Mouse (Mus musculus) hematopoietic multipotent progenitor cell, adult 10-12 weeks (in vitro differentiated cells): ENCODE measurements around the gene Tox4. TPM values are rescaled to one million over a fixed set of nuclear protein-coding genes. Genes with fewer than 3 reads are reported as not detected.

Experiments
- polyA plus RNA-seq: library from polyadenylated mRNA; stranded (reverse); fragments of >175 nt; gene quantifications from 2 replicates; pipeline ENCODE4 v1.2.3, GENCODE M21; 2012; ENCODE audit warnings: low replicate concordance

Tox4 gene
- polyA plus RNA-seq = 24.0 and 40.0 TPM in 2 replicates

DNA sequence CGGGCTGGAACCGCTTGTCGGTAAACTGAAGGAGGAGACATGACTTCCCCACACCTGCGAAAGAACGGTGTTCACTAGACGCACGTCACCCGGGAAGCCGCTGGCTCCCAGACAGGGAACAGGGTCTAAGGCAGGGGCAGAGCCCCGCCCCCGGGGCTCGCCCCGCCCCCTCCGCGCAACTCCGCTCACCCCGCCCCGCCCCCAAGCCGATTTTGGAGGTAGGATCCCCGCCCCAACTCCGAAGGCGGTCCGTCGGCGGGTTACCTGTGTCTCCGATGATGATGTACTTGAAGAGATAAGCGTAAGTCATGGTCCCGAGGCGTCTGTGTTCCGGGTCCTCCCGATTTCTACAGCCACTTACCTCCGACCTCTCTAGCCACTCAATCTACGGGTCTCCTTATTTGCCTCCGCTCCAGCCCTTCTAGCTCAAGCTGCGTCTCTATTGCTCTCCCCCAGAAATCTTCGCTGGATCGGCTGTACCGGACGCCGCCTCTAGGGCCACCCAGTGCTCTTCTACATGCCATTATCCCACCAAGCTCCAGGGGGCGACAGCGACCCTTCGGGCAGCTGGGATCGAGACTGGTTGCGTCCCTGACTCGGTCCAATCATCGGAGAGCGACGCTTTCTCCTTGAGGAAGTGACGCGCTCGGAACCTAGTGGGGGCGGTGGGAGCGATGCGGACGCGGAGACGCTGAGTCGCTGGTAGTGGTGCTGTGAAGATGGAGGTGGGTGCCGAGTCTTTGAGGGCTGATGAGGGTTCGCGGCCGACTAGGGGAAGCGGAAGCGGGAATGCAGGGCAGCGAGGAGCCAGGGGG is at the start of gene Tox4, which contains the start of gene Rab2b:
Gene Tox4, plus strand, starts transcription at position 215 of the 815 bp plus-strand sequence.
Gene Rab2b, minus strand, starts transcription at position 614 of the 815 bp plus-strand sequence.

DNA sequence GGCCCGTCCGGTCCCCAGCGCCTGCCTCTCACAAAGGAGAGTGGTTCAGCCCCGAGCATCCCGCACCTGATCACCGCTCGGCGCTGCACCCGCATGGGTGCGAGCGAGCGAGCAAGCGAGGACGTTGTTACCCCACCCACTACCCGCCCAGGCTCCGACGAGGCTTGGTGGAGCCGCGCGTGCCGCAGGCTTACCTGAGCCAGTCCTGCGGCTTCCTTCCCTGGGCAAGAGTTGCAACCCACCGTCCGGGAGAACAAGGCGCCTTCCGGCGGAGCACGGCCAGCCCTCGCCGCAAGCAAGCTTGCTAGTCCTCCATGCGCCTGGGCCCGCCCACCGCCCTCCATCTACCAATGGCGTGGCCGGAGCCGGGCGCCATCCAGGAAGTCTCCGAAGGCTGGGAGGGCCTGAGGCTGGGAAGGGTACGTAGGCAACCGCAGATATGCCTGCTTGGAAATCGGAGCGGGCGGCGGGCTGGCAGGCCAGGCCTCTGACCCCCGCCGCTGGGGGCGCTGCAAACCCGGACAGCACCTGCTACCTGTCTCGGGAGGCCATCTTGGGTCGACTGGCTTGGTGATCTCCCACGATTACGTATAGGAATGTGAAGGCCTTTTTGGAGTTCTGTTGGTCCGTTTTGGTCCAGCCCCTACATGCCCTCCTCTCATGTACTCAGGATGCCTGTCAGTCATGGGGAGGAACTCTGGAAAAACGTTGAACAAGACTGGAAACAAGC is 21.3 kb upstream of the Tox4 start, which contains the start of gene Chd8:
Gene Chd8, minus strand, starts transcription at position 297 of the 730 bp plus-strand sequence.

DNA sequence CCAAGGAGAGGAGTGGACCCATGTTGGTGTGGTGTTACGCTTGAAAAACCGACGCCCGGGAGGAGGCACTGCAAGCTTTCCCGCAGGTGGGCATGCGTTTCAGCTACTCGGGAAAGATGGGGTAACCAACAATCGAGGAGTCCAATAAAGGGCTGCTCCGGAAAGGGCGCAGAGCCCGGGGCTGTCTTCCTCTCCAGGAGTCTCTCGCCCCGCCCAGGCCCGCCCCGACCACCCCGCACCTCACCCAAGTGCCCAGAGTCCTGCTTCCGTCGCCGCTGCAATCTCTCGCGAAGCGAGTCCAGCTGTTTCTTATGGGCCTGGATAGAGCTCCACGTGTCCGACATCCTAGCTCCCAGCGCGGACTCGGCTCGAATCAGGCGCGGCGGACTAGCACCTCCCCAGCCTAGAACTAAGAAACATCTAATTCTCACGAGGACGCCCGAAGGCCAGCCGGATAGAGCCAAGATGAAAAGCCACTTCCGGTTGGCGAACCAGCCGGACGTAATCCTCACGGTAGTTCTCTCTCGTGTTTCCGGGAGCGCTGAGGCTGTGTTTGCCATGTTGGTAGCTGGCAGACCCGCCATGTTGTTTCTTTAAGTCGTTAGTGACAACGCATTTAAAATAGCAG is 25.8 kb downstream of the Tox4 start, which contains the start of gene Mettl3:
Gene Mettl3, minus strand, starts transcription at position 485 of the 628 bp plus-strand sequence.

DNA sequence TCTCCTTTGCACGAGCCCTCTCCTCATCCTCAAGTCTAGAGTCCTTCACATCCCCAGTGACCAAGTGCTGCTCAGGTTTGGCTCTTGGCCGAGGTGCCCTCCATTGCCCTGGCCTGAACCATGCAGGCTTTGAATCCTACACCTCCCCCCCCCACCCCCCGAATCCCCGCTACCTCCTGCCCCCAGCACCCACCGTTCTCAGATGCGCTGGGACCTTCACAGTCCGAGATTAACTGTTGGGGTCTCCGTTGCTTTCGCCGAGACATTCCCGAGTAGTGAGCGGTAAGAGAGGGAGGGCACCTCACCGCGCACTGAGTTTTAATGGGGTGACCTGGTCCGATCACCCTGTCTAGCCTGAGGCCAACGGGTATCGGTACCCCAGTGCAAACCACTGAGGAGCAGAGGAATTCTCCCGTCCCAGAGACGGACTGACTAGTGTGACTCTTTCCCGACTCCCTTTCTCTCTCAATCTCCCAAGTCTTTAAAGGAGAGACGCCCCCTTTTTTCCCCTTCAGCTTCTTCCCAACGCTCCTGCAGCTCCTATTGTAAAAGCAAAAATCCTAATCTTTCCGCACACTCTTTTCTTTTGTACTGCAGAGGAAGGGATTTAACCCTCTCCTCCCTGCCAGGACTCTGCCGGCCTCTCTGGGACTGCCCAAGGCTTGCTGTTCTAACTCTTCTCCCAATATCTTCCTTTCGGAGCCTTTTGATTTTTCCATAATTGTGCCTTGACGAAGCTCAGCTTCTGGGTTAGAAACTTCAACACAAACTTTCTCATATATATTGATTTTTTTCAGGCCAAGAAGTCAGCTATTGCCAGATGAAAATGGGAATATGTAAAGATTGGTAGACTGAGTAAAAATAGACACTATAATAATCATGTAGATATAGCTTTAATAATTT is 49.2 kb downstream of the Tox4 start, which contains the start of gene Sall2:
Gene Sall2, minus strand, starts transcription at position 853 of the 903 bp plus-strand sequence.

Other genes starting within 250 kb of the Tox4 start
- not detected in 2 replicates for gene Olfr221, start 236.7 kb upstream of the Tox4 start, polyA plus RNA-seq
- gene Hnrnpc, start 175.1 kb upstream of the Tox4 start, polyA plus RNA-seq = 12.0 and 24.1 TPM in 2 replicates
- gene Rpgrip1, start 168.4 kb upstream of the Tox4 start, polyA plus RNA-seq = 6.8 and 11.8 TPM in 2 replicates
- gene Supt16, start 81.7 kb upstream of the Tox4 start, polyA plus RNA-seq = 7.8 and 20.4 TPM in 2 replicates
- 9.6 and 30.6 TPM in 2 replicates for gene Chd8, start 21.4 kb upstream of the Tox4 start, polyA plus RNA-seq
- 0.48 and 1.7 TPM in 2 replicates for gene Rab2b, start 399 bp downstream of the Tox4 start, polyA plus RNA-seq
- gene Mettl3, start 26.0 kb downstream of the Tox4 start, polyA plus RNA-seq = 5.0 and 12.1 TPM in 2 replicates
- 2.6 and 3.0 TPM in 2 replicates for gene Sall2, start 49.6 kb downstream of the Tox4 start, polyA plus RNA-seq
- gene Olfr1513, start 77.3 kb downstream of the Tox4 start, polyA plus RNA-seq = not detected in 2 replicates
- gene Olfr1512, start 100.0 kb downstream of the Tox4 start, polyA plus RNA-seq = not detected in 2 replicates
- gene Olfr1511, start 118.2 kb downstream of the Tox4 start, polyA plus RNA-seq = not detected in 2 replicates
- not detected in 2 replicates for gene Olfr1510, start 135.2 kb downstream of the Tox4 start, polyA plus RNA-seq
- gene Olfr1509, start 163.8 kb downstream of the Tox4 start, polyA plus RNA-seq = not detected in 2 replicates
- not detected in 2 replicates for gene Olfr1508, start 188.3 kb downstream of the Tox4 start, polyA plus RNA-seq
- gene Olfr1507, start 216.6 kb downstream of the Tox4 start, polyA plus RNA-seq = not detected in 2 replicates